ENCODE assay signal across 25 mouse cellular contexts in genomic region chr17:87785721-87786120, GRCm38 (mm10). TPM values are rescaled to one million over a fixed set of nuclear protein-coding genes. Genes with fewer than 3 reads are reported as not detected.
DNase-seq lines count a peak whose midpoint lies in the region; ATAC-seq lines count a peak whose summit lies in the region.
"Had no signal": no experiment of that assay in that cellular context is flagged by ENCODE, and none has a peak within 500 bp of the region (broad histone marks: within the 10 kb centered on the region; RNA-seq: fewer than 3 reads in every experiment).

No protein-coding gene starts in this region.

- peak; percentile 24 for DNase-seq in cerebellum, adult 11 months
- no peak for DNase-seq in cerebellum, adult 9-10 months
- DNase-seq in intestine, embryonic 14.5 days (ENCODE audit: low spot score), result peak; percentile 32
- peak; percentile 0 for DNase-seq in right cerebral cortex, postnatal 4 days
- no peak for DNase-seq in right cerebral cortex, postnatal 25 days
- DNase-seq: gastrocnemius, postnatal 25 days; heart, postnatal 4 days; kidney, adult 8-10 months; kidney, postnatal 10 days; lung, embryonic 14.5 days; lung, postnatal 36 days; thymus, postnatal 14 days had no signal

- no peaks in the 10 kb centered on the region for H3K4me1 ChIP-seq in intestine, embryonic 14.5 days (replicated peaks; ENCODE audit: control insufficient read depth, insufficient read depth, low read length)
- no peaks in the 10 kb centered on the region for H3K4me1 ChIP-seq in intestine, embryonic 15.5 days (replicated peaks)
- H3K4me1 ChIP-seq in midbrain, embryonic 15.5 days, result no peaks in the 10 kb centered on the region
- H3K4me1 ChIP-seq: embryonic facial prominence, embryonic 12.5 days; forebrain, embryonic 12.5 days; limb, embryonic 13.5 days; megakaryocyte, embryonic 14.5 days; midbrain, embryonic 13.5 days had no signal

- H3K27ac ChIP-seq in intestine, embryonic 14.5 days (ENCODE audit: low read depth), result no peak overlapping the region
- no peak overlapping the region for H3K27ac ChIP-seq in intestine, embryonic 15.5 days
- no peak overlapping the region for H3K27ac ChIP-seq in midbrain, embryonic 15.5 days
- H3K27ac ChIP-seq: embryonic facial prominence, embryonic 12.5 days; forebrain, embryonic 12.5 days; heart, adult 2 months; hindbrain, embryonic 14.5 days; limb, embryonic 13.5 days; liver, embryonic 14.5 days; midbrain, embryonic 13.5 days had no signal

- no peaks in the 10 kb centered on the region for H3K36me3 ChIP-seq in intestine, embryonic 14.5 days (ENCODE audit: control insufficient read depth, insufficient read depth, low read length)
- no peaks in the 10 kb centered on the region for H3K36me3 ChIP-seq in intestine, embryonic 15.5 days
- no peaks in the 10 kb centered on the region for H3K36me3 ChIP-seq in midbrain, embryonic 15.5 days (replicated peaks)
- H3K36me3 ChIP-seq: embryonic facial prominence, embryonic 12.5 days; forebrain, embryonic 12.5 days; limb, embryonic 13.5 days; midbrain, embryonic 13.5 days had no signal

- H3K4me3 ChIP-seq in intestine, embryonic 14.5 days (ENCODE audit: low read depth, low read length), result no peak overlapping the region
- H3K4me3 ChIP-seq in intestine, embryonic 15.5 days (replicated peaks), result no peak overlapping the region
- no peak overlapping the region for H3K4me3 ChIP-seq in midbrain, embryonic 15.5 days
- H3K4me3 ChIP-seq: embryonic facial prominence, embryonic 12.5 days; forebrain, embryonic 12.5 days; heart, adult 2 months; limb, embryonic 13.5 days; megakaryocyte, embryonic 14.5 days; midbrain, embryonic 13.5 days had no signal

- no peaks in the 10 kb centered on the region for H3K27me3 ChIP-seq in intestine, embryonic 14.5 days (replicated peaks; ENCODE audit: control insufficient read depth, insufficient read depth, low read length)
- H3K27me3 ChIP-seq in intestine, embryonic 15.5 days (replicated peaks), result no peaks in the 10 kb centered on the region
- H3K27me3 ChIP-seq in midbrain, embryonic 15.5 days (replicated peaks), result no peaks in the 10 kb centered on the region
- H3K27me3 ChIP-seq: embryonic facial prominence, embryonic 12.5 days; forebrain, embryonic 12.5 days; megakaryocyte, embryonic 14.5 days; midbrain, embryonic 13.5 days had no signal

- no peaks in the 10 kb centered on the region for H3K9me3 ChIP-seq in intestine, embryonic 14.5 days (ENCODE audit: control insufficient read depth, low read length)
- H3K9me3 ChIP-seq in intestine, embryonic 15.5 days, result no peaks in the 10 kb centered on the region
- H3K9me3 ChIP-seq in midbrain, embryonic 15.5 days, result no peaks in the 10 kb centered on the region
- H3K9me3 ChIP-seq: embryonic facial prominence, embryonic 12.5 days; forebrain, embryonic 12.5 days; midbrain, embryonic 13.5 days had no signal

- no peak for ATAC-seq in intestine, embryonic 14.5 days (replicated peaks; ENCODE audit: low FRiP score, low TSS enrichment, low read depth)
- no peak for ATAC-seq in intestine, embryonic 15.5 days
- ATAC-seq in midbrain, embryonic 15.5 days (replicated peaks), result no peak
- ATAC-seq: activated CD4-positive, CD25-positive, alpha-beta regulatory T cell, adult 4 months; inflammation-experienced regulatory T-cells, adult 6 months; midbrain, embryonic 13.5 days had no signal

- WGBS in intestine, embryonic 14.5 days, result 93% methylated on average over 15 of the region's 15 CpGs
- 90% methylated on average over 15 of the region's 15 CpGs for WGBS in intestine, embryonic 15.5 days
- WGBS in midbrain, embryonic 15.5 days, result 96% methylated on average over 15 of the region's 15 CpGs

- no peak overlapping the region for H3K9ac ChIP-seq in intestine, embryonic 14.5 days (ENCODE audit: low read length)
- H3K9ac ChIP-seq in intestine, embryonic 15.5 days, result no peak overlapping the region
- H3K9ac ChIP-seq in midbrain, embryonic 15.5 days, result no peak overlapping the region
- H3K9ac ChIP-seq: embryonic facial prominence, embryonic 12.5 days; forebrain, embryonic 12.5 days; hindbrain, embryonic 14.5 days; limb, embryonic 13.5 days; liver, embryonic 14.5 days; lung, embryonic 14.5 days; midbrain, embryonic 13.5 days had no signal

- H3K4me2 ChIP-seq in intestine, embryonic 14.5 days (ENCODE audit: low read length), result no peak overlapping the region
- no peak overlapping the region for H3K4me2 ChIP-seq in intestine, embryonic 15.5 days (replicated peaks)
- no peak overlapping the region for H3K4me2 ChIP-seq in midbrain, embryonic 15.5 days
- H3K4me2 ChIP-seq: embryonic facial prominence, embryonic 12.5 days; forebrain, embryonic 12.5 days; hindbrain, embryonic 14.5 days; limb, embryonic 13.5 days; lung, embryonic 14.5 days; midbrain, embryonic 13.5 days had no signal

RNA-seq across cellular contexts. Expression of gene Kcnk12, which starts 12.1 kb away (rescaled TPM):
- not detected in 2 replicates for polyA plus RNA-seq in intestine, embryonic 14.5 days (2014; fragmentation: Nextera tagmentation; extraction: Ambion mirVana)
- not detected in 2 replicates for polyA plus RNA-seq in intestine, embryonic 15.5 days (2015; fragmentation: Nextera tagmentation; extraction: Ambion mirVana)
- 0.44 and 1.1 TPM in 2 replicates for polyA plus RNA-seq in midbrain, embryonic 15.5 days (2015; fragmentation: Nextera tagmentation; extraction: Ambion mirVana)
- polyA plus RNA-seq: activated CD4-positive, CD25-positive, alpha-beta regulatory T cell, adult 4 months; heart, embryonic 14.5 days; inflammation-experienced regulatory T-cells, adult 6 months; limb, embryonic 13.5 days; lung, embryonic 14.5 days had no signal

Comparison
In these comparisons a context has a peak if more than half of its experiments do, and no peak if none do; other contexts are left out.
1. DNase-seq: peak in cerebellum, adult 11 months (single experiment), intestine, embryonic 14.5 days (single experiment) and right cerebral cortex, postnatal 4 days (single experiment); none in cerebellum, adult 9-10 months (single experiment) and right cerebral cortex, postnatal 25 days (single experiment).